Mouse (Mus musculus): ENCODE measurements around the gene Tnfrsf11a.
"Not testable (repeated sequence)": the region's sequence is repeated elsewhere in the genome, so short reads cannot be mapped to it uniquely, and the experiment has no call there.

Tnfrsf11a gene

GRCm38 (mm10) chr1:105786731-105787357, 6.3 kb downstream of the Tnfrsf11a start:
- peak; percentile 96 for DNase-seq

GRCm38 (mm10) chr1:105790103-105790502, 9.6 kb downstream of the Tnfrsf11a start:
- DNase-seq: peak; percentile 86

- DNase-seq: no peak
Observed at GRCm38 (mm10) chr1:105794670-105795069, 14.2 kb downstream of the Tnfrsf11a start.

- peak; percentile 77 for DNase-seq
Observed at GRCm38 (mm10) chr1:105795705-105796104, 15.2 kb downstream of the Tnfrsf11a start.

- no peak for DNase-seq
Observed at GRCm38 (mm10) chr1:105800570-105800969, 20.1 kb downstream of the Tnfrsf11a start.

GRCm38 (mm10) chr1:105801252-105801651, 20.7 kb downstream of the Tnfrsf11a start:
- no peak for DNase-seq

GRCm38 (mm10) chr1:105802941-105803340, 22.4 kb downstream of the Tnfrsf11a start:
- DNase-seq: no peak

GRCm38 (mm10) chr1:105804285-105804684, 23.8 kb downstream of the Tnfrsf11a start:
- DNase-seq: no peak

- DNase-seq: no peak
Observed at GRCm38 (mm10) chr1:105805565-105805964, 25.0 kb downstream of the Tnfrsf11a start.

- DNase-seq: no peak
Observed at GRCm38 (mm10) chr1:105807028-105807722, 26.7 kb downstream of the Tnfrsf11a start.

GRCm38 (mm10) chr1:105812027-105812426, 31.5 kb downstream of the Tnfrsf11a start:
- DNase-seq: not testable (repeated sequence)

GRCm38 (mm10) chr1:105812960-105813708, 32.6 kb downstream of the Tnfrsf11a start:
- peak; percentile 91 for DNase-seq

GRCm38 (mm10) chr1:105813709-105814061, 33.2 kb downstream of the Tnfrsf11a start:
- no peak for DNase-seq

GRCm38 (mm10) chr1:105814402-105815270, 34.1 kb downstream of the Tnfrsf11a start:
- peak; percentile 75 for DNase-seq

GRCm38 (mm10) chr1:105815310-105815709, 34.8 kb downstream of the Tnfrsf11a start:
- peak; percentile 44 for DNase-seq

GRCm38 (mm10) chr1:105815736-105816135, 35.2 kb downstream of the Tnfrsf11a start:
- DNase-seq: peak; percentile 60

GRCm38 (mm10) chr1:105819031-105819430, 38.5 kb downstream of the Tnfrsf11a start:
- DNase-seq: no peak

GRCm38 (mm10) chr1:105819740-105820139, 39.2 kb downstream of the Tnfrsf11a start:
- DNase-seq: peak; percentile 24

GRCm38 (mm10) chr1:105824356-105824755, 43.8 kb downstream of the Tnfrsf11a start:
- DNase-seq: peak; percentile 60

GRCm38 (mm10) chr1:105824980-105825379, 44.5 kb downstream of the Tnfrsf11a start:
- peak; percentile 6 for DNase-seq

GRCm38 (mm10) chr1:105827374-105827773, 46.9 kb downstream of the Tnfrsf11a start:
- peak; percentile 79 for DNase-seq

GRCm38 (mm10) chr1:105827786-105828345, 47.3 kb downstream of the Tnfrsf11a start:
- DNase-seq: peak; percentile 63
